Mouse (Mus musculus) layer of hippocampus, adult 6 months (tissue): ENCODE results near the gene Mettl4. TPM values are rescaled to one million over a fixed set of nuclear protein-coding genes. Genes with fewer than 3 reads are reported as not detected.

Experiments
- long read RNA-seq, 2 experiments: library from polyadenylated mRNA; unstranded; transcript quantifications; one replicate each; pipeline ENCODE4 v2.0.0; 2019 to 2020
- polyA plus RNA-seq: library from polyadenylated mRNA; unstranded; fragments of <200 nt; fragmentation: Nextera tagmentation; gene quantifications from 2 replicates; pipeline ENCODE4 v1.2.3, GENCODE M21; 2021

Mettl4 gene
- polyA plus RNA-seq: 8.1 and 8.7 TPM in 2 replicates
- long read RNA-seq, experiment 1, partial matches to known transcripts: 2 of 13 reads
- long read RNA-seq, experiment 1, other reads (novel, unspliced or antisense): 8 of 13 reads
- long read RNA-seq, experiment 2, full-length matches to known transcripts: 7 of 80 reads
- long read RNA-seq, experiment 2, partial matches to known transcripts: 8 of 80 reads
- long read RNA-seq, experiment 2, other reads (novel, unspliced or antisense): 65 of 80 reads

DNA sequence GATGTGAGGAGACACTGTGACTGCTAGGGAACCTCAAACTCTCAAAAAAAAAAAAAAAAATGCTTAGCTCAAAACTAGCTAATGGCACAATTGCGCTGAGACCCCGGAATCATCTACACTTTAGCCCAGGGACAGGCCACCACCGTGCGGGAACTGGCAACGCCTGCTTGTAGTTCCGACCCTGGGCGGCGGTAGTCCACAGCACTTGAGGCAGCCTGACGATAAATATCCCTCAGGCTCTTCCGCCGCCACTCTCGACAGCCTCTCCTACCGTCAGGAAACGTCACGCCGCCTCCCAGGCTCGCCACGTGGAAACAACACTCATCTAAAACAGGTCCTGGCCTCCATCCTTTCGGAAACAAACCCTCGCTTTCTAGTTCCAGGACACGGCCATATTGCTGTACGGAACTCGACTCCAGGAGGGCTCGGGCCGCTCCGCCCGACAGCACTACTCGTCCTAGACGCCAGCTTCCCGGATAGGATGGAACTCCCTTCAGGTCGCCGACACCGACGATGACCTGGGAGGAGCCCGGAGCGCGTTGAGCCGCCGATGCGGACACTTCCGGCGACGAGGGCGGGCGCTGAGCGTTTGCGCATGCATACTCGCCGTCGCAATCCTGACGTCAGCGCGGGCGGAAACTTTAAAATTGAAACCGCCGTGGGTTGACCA is at the start of gene Mettl4:
Mettl4 (minus strand) TSS at position 554 of the 670 bp plus-strand sequence.

